In genomic region chr5:116461354-116462042, GRCm38 (mm10) we compare ENCODE assay signal across 12 mouse cellular contexts. TPM values are rescaled to one million over a fixed set of nuclear protein-coding genes. Genes with fewer than 3 reads are reported as not detected.
DNase-seq lines count a peak whose midpoint lies in the region; ATAC-seq and TF ChIP-seq lines count a peak whose summit lies in the region.
"Had no signal": no experiment of that assay in that cellular context is flagged by ENCODE, and none has a peak within 500 bp of the region (broad histone marks: within the 10 kb centered on the region; RNA-seq: fewer than 3 reads in every experiment).

No protein-coding gene starts in this region.

- TF ChIP-seq POLR2A in cortical plate, adult 2 months (IDR thresholded peaks at IDR 0.05; ENCODE audit: extremely low read depth, insufficient read depth, low read length) = no peak

- no peaks in the 10 kb centered on the region for H3K9me3 ChIP-seq in neural tube, embryonic 11.5 days (ENCODE audit: control insufficient read depth, low read length)
- peaks cover 8% of the 10 kb centered on the region for H3K9me3 ChIP-seq in heart, embryonic 11.5 days (replicated peaks; ENCODE audit: control insufficient read depth, low read length)
- H3K9me3 ChIP-seq in intestine, embryonic 15.5 days = no peaks in the 10 kb centered on the region

- H3K27me3 ChIP-seq in neural tube, embryonic 11.5 days (ENCODE audit: control insufficient read depth, insufficient read depth, low read length) = 0 out of 2 replicates have a peak, but pooled peaks cover 2% of the 10 kb centered on the region
- H3K27me3 ChIP-seq in heart, embryonic 11.5 days (ENCODE audit: control insufficient read depth, insufficient read depth, low read length) = no peaks in the 10 kb centered on the region
- no peaks in the 10 kb centered on the region for H3K27me3 ChIP-seq in intestine, embryonic 15.5 days (replicated peaks)
- H3K27me3 ChIP-seq: embryonic facial prominence, embryonic 12.5 days had no signal

- H3K4me3 ChIP-seq in layer of hippocampus, adult 2 months = no peak overlapping the region
- no peak overlapping the region for H3K4me3 ChIP-seq in cortical plate, adult 2 months (ENCODE audit: insufficient read depth, low read length)
- H3K4me3 ChIP-seq in neural tube, embryonic 11.5 days (ENCODE audit: low read depth, low read length) = no peak overlapping the region
- H3K4me3 ChIP-seq in heart, embryonic 11.5 days (ENCODE audit: low read depth, low read length) = no peak overlapping the region
- no peak overlapping the region for H3K4me3 ChIP-seq in intestine, embryonic 15.5 days (replicated peaks)
- H3K4me3 ChIP-seq: embryonic facial prominence, embryonic 12.5 days; heart, embryonic 13.5 days had no signal

- peaks cover 7% of the 10 kb centered on the region; the same call in 1 of the 2 replicates for H3K36me3 ChIP-seq in neural tube, embryonic 11.5 days (ENCODE audit: control insufficient read depth, insufficient read depth, low read length)
- no peaks in the 10 kb centered on the region for H3K36me3 ChIP-seq in heart, embryonic 11.5 days (ENCODE audit: control insufficient read depth, insufficient read depth, low read length)
- no peaks in the 10 kb centered on the region for H3K36me3 ChIP-seq in intestine, embryonic 15.5 days
- H3K36me3 ChIP-seq: embryonic facial prominence, embryonic 12.5 days; heart, embryonic 13.5 days had no signal

- no peak overlapping the region for H3K27ac ChIP-seq in layer of hippocampus, adult 2 months
- H3K27ac ChIP-seq in cortical plate, adult 2 months (ENCODE audit: insufficient read depth, low read length) = no peak overlapping the region
- no peak overlapping the region for H3K27ac ChIP-seq in neural tube, embryonic 11.5 days (ENCODE audit: low read depth, low read length)
- H3K27ac ChIP-seq in heart, embryonic 11.5 days (ENCODE audit: low read depth, low read length) = no peak overlapping the region
- H3K27ac ChIP-seq in intestine, embryonic 15.5 days = no peak overlapping the region
- H3K27ac ChIP-seq: embryonic facial prominence, embryonic 12.5 days; heart, embryonic 13.5 days had no signal

- H3K4me2 ChIP-seq in neural tube, embryonic 11.5 days (ENCODE audit: low read depth) = no peak overlapping the region
- H3K4me2 ChIP-seq in heart, embryonic 11.5 days = no peak overlapping the region
- H3K4me2 ChIP-seq in intestine, embryonic 15.5 days (replicated peaks) = no peak overlapping the region
- H3K4me2 ChIP-seq: embryonic facial prominence, embryonic 12.5 days; heart, embryonic 13.5 days had no signal

- no peak overlapping the region for H3K9ac ChIP-seq in neural tube, embryonic 11.5 days (ENCODE audit: low read length)
- H3K9ac ChIP-seq in heart, embryonic 11.5 days (ENCODE audit: low read depth, low read length) = no peak overlapping the region
- H3K9ac ChIP-seq in intestine, embryonic 15.5 days = no peak overlapping the region
- H3K9ac ChIP-seq: embryonic facial prominence, embryonic 12.5 days; heart, embryonic 13.5 days had no signal

- peak; percentile 70 for TF ChIP-seq CTCF in layer of hippocampus, adult 2 months (conservative IDR thresholded peaks at IDR 0.05)
- peak; percentile 28 for TF ChIP-seq CTCF in cortical plate, adult 2 months (IDR thresholded peaks at IDR 0.05; ENCODE audit: extremely low read depth, insufficient read depth, low read length)

- no peak for DNase-seq in layer of hippocampus, adult 2 months (ENCODE audit: low spot score in 2 of 2)
- no peak for DNase-seq in layer of hippocampus, adult 8-10 months (ENCODE audit: low spot score in 2 of 2)
- DNase-seq in neural tube, embryonic 11.5 days (ENCODE audit: low spot score) = peak; percentile 31
- no peak for DNase-seq in kidney, adult 18-20 months
- DNase-seq: layer of hippocampus, adult 9-11 months; thymus, adult 18-20 months had no signal

- H3K4me1 ChIP-seq in cortical plate, adult 2 months (ENCODE audit: control insufficient read depth, insufficient read depth, low read length) = no peaks in the 10 kb centered on the region
- H3K4me1 ChIP-seq in neural tube, embryonic 11.5 days (ENCODE audit: control insufficient read depth, insufficient read depth, low read length) = peaks cover 10% of the 10 kb centered on the region
- no peaks in the 10 kb centered on the region for H3K4me1 ChIP-seq in heart, embryonic 11.5 days (ENCODE audit: control insufficient read depth, insufficient read depth, low read length)
- H3K4me1 ChIP-seq in intestine, embryonic 15.5 days (replicated peaks) = no peaks in the 10 kb centered on the region

- peak; percentile 42; the same call in 1 of the 2 replicates for ATAC-seq in granulocyte monocyte progenitor cell, adult 5-6 weeks (replicated peaks; ENCODE audit: poor library complexity, severe bottlenecking)
- no peak for ATAC-seq in neural tube, embryonic 11.5 days (ENCODE audit: insufficient read depth, low FRiP score, low TSS enrichment)
- no peak for ATAC-seq in heart, embryonic 11.5 days (replicated peaks; ENCODE audit: insufficient number of reproducible peaks, low FRiP score, low TSS enrichment)
- no peak for ATAC-seq in intestine, embryonic 15.5 days

- 41% methylated on average over 11 of the region's 11 CpGs for WGBS in neural tube, embryonic 11.5 days
- WGBS in heart, embryonic 11.5 days (ENCODE audit: insufficient replicate concordance) = 58% methylated on average over 11 of the region's 11 CpGs
- 60% methylated on average over 11 of the region's 11 CpGs for WGBS in intestine, embryonic 15.5 days

RNA-seq across cellular contexts. Expression of gene Hspb8, which starts 38.8 kb away (rescaled TPM):
- 10 to 100 TPM; 11.8 to 12.5 TPM for total RNA-seq in layer of hippocampus, adult 2 months (2021)
- total RNA-seq in layer of hippocampus, adult 8-10 months (2022) = 10 to 100 TPM; 12.6 to 18.6 (median 14.5) TPM
- 17.4 and 18.6 TPM in 2 replicates for polyA plus RNA-seq in cortical plate, adult 2 months (2012; rRNA removed)
- not detected in 2 replicates for total RNA-seq in granulocyte monocyte progenitor cell, adult 5-6 weeks (2014; fragmentation: Nextera tagmentation)
- not detected in 2 replicates for total RNA-seq in granulocyte monocyte progenitor cell, adult 5-6 weeks (2017)
- polyA plus RNA-seq in neural tube, embryonic 11.5 days (2014; fragmentation: Nextera tagmentation; extraction: Ambion mirVana) = 4.2 and 5.5 TPM in 2 replicates
- 34.9 and 35.3 TPM in 2 replicates for polyA plus RNA-seq in heart, embryonic 11.5 days (2014; fragmentation: Nextera tagmentation; extraction: Ambion mirVana)
- polyA plus RNA-seq in intestine, embryonic 15.5 days (2015; fragmentation: Nextera tagmentation; extraction: Ambion mirVana) = 11.4 and 12.1 TPM in 2 replicates
